Mouse (Mus musculus) urinary bladder, postnatal 14 days (tissue): ENCODE measurements around the gene G0s2.
A peak's percentile ranks its signal among the peaks of the same experiment; 100 is the strongest.
"Not testable (repeated sequence)": the region's sequence is repeated elsewhere in the genome, so short reads cannot be mapped to it uniquely, and the experiment has no call there.

Experiments
- DNase-seq: peaks from one replicate; pipeline ENCODE4 v3.0.0; 2021; ENCODE audit warnings: low spot score

G0s2 gene

DNA sequence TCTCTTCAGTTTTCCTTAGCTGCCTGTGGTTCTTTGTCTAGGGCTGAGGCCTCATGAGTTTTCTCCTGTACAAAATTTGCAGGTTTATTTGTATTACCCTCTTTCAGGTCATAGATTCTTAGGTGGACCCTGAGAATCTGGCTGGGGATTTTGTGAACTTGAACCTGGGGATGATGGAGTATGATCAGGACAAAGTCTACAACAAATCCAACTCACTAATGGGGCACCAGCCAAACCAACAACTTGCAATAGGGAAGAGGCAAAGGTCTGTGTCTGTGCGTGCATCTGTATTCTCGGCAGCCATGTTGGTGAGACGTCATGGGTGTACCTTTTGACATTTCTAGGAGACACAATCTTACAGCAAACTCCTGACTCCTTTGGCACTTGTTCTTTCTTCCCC is 16.1 kb upstream of the G0s2 start:
- DNase-seq = no peak

DNA sequence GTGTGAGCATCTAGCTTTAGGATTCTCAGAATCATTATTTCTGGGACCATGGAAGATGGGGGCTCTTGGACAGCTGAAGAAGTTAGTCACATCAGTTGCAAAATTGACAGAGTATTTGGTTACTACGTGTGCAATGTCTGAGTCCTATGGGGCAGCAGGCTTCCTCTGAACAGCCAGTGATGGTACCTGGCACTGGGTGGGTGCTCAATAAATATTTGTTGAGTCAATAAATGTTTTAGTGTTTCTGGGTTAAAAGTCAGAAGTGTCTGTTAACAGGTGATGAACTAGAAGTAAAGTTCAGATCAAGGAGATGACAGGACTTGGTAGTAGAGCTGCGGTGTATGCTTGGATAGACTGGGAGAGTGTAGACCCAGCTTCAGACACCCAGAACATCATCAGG is 14.6 kb upstream of the G0s2 start:
- no peak for DNase-seq

DNA sequence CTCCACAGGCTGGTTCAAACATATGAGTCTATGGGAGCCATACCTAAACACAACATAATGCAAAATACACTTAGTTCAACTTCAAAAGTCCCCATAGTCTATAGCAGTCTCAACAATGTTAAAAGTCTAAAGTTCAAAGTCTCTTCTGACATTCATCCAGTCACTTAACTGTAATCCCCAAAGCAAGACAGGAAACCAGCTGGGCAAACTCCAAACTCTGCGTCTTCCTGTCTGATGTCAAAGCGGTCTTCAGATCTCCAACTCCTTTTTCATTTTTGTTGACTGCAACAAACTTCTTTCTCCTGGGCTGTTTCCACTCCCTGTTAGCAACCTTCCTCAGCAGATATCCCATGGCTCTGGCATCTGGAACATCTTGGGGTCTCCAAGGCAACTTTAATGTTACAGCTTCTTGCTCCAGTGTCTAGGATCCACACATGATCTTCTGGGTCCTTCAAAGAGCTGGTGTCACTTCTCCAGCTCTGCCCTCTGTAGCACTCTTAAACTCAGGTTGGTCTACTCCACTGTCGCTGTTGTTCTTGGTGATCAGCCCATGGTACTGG is 12.8 kb upstream of the G0s2 start:
- DNase-seq = not testable (repeated sequence)

DNA sequence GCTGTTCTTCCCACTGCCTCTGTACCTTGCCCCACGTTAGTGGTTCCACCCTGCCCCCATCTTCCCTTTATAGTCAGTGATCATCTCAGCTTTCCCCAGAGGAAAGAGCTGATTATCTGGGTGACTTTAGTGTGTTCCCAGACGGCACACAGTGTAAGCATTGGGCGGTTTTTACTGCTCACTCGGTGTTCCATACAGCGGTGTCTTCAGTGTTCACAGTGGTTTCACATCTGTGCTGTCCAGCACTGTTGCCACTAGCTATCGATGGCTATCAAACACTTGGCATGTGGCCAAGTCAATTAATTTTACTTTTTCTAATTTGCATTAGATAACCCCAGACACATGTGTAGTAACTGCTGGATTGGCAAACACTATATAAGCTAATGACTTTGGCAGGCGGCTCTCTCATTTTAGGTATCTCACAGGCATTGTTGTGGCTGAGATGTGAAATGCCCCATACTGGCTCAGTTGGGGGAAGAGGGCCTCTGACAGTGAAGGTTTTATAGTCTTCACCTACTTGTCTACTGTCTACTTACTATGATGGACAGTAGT is 11.3 kb upstream of the G0s2 start:
- DNase-seq = no peak

DNA sequence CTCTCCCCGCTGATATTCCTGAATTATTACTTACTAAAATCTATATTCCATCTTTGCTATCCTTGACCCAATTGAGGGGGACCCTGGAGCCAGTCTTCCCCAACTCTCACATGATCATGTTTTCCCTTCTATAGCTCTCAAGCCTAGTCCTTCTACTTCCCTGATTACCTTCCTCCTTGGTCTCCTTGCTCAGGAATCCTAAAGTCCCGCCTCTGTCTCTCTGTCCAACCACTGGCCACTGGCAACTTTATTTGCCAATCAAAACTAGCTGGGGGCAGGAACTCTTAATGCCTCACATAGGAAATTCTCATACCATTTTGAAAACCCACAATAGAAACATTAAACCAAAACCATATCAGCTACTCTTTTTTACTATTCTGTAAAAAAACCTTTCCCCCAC is 8.3 kb upstream of the G0s2 start:
- DNase-seq = no peak

DNA sequence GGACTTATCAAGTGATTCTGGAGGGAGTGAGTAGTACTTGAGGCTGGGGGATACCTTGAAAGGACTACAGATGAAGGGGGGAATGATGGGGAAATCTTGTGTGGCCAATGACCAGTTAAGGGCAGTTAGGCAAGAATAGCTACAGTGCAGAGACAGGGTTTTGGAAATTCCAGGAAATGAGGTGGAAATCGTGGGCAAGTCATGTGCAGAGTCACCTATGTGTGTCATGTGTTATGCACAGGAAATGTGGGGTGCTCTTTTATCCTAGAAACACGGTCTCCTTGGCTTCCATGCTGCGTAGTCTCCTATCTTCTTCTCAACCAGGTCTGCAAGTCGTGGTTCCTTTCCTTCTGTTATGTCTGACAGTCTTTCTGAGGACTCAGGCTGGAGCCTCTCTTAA is 6.5 kb upstream of the G0s2 start:
- DNase-seq = no peak

DNA sequence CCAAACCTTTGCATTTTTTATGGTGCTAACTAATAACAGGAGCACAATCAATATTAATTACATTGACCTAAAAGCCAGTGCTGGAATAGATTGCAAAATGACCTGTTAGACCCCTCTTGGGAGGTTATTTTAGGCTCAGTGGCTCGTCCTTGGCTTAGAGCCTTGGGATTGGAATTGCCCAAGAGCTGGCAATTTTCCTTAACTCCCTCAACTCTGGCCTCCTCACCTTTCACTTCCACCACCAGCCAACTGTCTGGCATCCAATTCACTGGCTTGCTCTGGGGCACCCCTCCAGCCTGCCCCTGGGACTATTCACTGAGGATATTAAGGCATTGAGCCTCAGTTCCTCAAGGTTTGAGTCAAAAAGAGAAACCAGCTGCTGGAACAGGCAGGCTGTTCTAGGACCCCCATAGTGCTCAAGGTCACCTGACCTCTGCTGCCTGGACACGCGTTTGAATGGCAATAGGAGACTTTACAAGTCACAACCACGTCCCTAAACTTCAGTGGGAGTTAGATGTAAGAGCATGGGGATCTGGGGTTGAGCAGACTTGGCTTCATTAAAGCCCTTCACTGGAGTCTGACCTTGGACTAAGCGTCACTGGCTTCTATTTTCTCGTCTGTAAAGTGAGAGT is 5.5 kb upstream of the G0s2 start:
- no peak for DNase-seq

DNA sequence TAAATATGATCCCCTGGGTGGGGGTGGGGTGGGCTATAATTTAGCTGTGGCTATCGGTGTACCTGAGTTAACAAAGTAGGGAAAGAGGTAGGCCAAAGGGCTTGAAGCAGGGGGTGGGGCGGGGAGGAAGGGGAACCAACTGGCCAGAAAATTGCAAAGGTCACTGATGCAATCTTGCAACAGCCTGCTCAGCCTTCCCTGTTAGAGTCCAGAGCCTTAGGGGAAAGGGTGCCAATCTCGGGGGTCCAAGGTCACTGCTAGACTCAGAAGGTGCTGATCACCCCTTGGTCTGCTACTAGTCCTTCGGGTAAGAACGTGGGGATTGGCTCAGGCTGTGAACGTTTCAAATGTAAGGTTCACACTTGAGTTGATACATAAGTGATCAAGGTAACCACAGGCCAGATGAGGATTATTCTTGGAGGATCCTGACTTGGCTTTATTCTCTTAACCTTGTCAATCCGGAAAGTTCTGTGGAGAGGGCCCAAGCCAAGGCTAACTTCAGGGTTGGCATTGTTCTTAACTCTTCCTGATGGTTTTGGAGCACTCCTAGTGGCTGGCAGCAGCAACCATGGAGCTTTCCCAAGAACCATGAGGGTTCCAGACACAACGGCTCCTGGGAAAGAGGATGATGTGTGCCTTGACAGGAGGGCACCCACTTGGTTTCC is 1.5 kb upstream of the G0s2 start:
- no peak for DNase-seq

DNA sequence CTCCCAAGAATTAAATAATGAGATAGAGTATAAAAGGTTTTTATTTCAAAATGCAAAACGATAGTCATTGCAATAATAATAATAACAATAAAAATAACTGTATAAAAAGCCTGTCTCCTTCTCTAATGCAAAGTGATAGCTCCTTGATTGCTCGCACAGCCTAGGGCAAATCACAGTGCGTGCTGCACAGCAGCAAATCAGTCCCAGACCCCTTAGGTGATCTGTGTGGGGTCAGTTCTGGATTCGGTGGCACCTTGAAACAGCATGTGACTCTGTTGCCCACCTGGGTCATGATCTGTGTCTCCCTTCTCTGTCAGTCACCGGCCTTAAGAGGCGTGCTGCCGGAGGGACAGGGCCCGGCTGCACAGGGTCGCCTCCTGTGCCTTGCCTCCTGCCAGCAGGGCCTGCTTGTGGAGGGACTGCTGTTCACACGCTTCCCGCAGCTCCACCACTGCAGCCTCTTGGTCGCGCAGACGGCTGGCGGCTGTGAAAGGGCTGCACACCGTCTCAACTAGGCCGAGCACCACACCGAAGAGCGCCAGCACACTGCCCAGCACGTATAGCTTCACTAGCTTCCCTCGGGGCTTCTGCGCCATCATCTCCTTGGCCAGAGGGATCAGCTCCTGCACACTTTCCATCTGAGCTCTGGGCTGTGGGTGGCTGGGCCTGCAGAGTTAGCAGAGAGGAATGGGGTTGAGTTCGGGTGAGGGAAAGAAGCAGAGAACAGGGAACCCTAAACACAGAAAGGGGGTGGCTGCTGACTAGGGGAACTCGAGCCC is 691 bp downstream of the G0s2 start:
- DNase-seq = no peak

DNA sequence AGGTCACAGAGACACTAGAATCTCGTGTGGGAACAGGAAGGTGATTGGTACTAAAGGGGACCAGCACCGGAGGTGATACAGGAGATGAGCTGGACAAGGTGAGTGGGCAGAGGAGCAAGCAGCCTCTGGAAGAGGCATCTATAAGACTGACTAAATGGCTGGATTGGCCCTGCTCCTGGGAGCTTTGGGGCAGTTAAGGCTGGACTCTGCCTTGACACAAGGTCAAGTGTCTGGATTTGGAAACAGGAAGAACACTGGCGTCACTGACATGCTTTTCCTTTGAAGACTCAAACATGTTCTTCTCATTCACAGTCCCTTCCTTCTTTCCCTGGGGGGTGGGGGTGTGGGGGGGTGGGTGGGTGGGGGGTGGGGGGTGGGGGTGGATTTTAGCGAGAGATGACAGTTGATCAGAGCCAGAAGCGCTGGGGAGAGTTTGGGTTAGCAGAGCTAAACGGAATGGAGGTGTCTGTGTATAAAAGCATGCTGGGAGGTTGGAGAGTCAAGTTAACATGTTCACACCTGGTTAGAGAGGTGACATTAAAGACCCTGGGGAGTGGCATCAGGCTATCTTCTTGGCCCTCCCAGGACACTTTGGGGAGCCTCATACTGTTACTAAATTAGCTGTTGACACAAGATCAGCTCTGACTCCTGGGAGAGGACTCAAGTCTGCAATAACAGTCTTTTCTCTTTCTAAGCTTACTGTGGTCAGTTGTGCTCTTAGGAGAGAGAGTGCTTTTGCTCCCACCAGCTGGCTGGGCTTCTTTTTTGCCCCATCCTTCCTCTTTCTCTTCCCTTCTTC is 1.9 kb downstream of the G0s2 start:
- DNase-seq = no peak

DNA sequence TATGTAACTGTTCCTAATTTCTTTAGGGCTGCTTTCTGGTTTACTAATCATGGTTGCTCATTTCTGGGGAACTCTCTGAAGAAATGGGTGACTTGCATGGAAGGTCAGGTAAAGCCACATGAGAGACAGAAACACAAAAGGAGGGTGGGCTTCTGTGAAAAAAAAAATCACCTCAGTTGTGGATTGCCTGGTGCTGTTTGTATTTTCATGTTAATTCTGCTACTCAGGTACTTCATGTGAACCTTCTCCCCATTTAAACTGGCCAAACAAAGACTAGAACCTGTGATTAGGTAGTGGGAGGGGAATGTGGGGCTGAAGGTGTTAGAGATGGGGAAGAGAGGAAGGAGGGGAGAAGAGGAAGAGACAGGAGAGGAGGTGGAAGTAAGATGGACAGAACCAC is 7.3 kb downstream of the G0s2 start:
- no peak for DNase-seq

DNA sequence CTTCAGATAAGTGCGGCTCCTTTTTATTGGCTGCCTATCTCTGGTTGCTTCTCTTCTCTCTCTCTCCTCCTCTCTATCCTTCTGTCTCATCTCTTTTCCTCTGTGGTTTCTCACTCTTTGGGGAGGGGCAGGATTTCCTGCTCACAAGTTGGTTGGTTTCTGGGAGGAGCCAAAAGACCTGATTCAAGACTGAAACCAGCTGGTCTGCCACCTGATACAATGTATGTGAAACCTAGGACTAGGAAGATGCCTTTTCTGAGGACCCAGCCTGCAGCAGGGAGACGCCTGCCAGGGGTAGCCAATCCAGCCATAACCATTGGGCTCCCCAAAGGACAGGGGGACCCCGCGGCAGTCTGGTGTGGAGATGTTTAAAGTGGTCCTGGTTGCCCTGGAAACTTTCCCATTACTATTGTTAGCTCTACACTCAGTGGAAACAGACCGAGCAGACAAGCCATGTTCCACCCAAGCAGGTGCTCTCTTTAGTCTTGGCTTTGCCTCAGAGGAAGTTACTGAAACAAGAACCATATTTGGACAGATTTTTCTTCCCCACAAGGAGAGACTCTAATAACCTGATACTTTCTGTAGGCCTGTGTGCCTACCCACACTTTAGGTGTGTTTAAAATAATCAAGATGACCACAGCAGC is 8.9 kb downstream of the G0s2 start, which contains the start of gene Hsd11b1:
Hsd11b1 (minus strand) TSS at position 121 of the 644 bp plus-strand sequence.
- no peak for DNase-seq

DNA sequence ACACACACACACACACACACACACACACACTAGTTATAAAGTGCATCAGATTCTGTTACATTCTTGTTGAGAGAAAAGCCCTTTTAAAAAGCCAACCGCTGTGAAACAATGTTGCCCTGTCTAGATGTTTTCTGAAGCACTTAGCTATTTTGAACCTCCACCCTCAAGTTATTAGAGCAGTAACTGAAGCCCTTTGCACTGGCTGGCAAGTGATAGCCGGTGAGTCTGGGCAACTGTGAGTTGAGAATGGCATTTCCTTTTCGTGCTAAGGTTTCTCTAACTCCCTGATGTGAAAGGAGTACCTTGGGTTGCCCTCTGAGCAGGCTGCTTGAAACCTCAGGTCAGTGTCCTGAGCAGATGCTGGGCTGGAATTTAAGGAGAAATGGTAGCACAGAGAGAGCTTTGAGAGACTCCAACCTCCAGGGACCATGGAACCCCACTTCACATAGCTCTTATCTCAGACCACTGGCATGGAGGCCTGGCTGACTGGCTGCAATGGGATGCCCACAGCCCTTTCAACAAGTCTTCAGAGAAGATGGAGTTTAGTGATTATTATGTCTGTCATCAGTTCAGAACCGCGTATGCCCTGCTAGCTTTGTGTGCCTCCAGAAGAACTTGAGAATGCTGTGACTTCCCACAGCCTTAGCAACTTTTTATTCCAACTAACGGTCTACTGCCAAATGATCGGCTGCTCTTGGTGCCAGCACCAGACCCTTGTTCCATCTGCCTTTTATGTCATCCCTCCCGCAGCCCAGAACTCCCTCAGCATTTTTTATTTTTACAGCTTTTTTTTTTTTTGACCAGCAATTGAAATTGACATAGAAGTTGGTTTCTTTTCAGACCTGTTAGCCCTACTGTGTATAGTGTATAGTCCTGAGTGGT is 9.8 kb downstream of the G0s2 start:
- DNase-seq = no peak

DNA sequence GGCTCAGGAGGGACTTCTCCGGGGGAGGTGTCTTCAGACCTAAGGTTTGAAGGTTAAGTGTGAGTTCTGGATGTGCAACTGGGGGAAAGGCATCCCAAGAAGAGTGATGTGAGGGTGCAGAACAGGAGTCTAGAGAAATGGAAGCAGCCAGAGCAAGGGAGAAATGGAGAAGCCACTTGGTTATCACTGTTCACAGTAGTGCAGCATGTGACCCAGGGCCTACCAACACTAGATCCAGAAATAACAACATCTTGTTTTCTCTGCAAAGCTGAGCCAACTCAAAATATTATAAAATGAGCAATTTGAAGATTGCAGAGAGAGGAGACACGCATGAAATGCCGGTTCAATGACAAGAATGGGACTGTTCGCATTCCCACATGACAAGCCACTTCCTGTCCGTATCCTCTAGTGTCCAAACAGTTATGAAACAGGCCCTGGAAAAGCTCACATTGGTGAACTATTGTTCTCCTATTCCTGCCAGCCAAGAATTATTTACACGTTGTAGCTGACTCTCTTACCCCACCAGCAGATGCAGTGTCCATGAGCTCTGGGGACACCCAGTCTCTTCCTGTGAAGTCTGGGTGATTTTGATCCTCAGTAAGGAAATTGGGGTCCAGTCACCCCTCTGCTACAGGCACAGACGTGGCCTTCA is 11.0 kb downstream of the G0s2 start:
- no peak for DNase-seq

DNA sequence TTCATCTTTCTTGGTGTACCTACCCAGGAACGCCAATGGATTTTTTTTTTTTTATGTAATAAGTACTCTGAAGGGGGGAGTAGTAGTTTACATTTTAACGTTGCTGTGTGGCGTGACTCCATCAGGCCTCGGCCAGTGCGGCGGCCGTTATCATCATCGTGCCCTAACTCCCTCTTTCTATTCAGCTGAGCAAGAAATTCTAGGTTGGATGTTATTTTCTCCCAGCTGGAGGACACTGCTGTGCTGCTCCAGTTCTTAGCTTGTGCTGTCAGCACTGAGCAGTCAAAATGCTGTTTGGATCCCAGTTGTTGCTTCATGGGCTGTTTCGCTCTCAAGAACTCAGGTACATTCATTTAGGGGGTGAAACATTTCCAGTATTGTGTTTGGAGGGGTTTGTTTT is 13.5 kb downstream of the G0s2 start:
- no peak for DNase-seq

DNA sequence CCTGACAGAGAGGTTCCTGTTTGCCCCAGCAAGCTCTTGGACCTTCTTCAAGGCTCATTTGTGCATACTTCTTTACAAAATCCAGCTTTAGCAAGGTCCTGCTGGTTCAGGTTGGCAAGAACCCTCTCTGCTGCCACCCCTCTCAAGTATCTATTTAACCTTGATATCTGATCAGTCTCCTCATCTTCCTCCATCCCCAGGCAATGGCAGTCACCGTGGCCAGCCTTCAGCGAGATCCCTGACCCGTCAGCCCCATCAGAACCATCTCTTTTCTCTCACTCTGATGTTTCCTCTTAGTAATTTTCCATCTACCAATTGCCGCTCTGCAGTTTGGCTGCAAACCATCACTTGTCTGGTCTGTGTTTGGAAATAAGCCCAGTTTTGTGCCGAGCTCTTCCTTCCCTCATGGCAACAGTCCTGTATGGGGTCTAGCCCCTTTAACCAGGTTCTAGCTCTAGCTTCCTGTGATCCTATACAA is 16.4 kb downstream of the G0s2 start:
- DNase-seq = no peak

DNA sequence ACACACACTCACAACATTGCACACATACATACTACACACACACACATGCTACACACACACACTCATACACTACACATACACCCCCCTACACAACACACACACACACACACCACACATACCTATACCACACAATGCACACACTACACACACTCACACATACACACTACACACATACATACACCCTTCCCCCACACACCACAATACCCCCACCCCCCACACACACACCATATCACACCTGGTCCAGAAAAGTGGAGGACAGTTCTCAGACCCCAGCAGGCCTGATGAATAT is 16.8 kb downstream of the G0s2 start:
- DNase-seq = no peak

DNA sequence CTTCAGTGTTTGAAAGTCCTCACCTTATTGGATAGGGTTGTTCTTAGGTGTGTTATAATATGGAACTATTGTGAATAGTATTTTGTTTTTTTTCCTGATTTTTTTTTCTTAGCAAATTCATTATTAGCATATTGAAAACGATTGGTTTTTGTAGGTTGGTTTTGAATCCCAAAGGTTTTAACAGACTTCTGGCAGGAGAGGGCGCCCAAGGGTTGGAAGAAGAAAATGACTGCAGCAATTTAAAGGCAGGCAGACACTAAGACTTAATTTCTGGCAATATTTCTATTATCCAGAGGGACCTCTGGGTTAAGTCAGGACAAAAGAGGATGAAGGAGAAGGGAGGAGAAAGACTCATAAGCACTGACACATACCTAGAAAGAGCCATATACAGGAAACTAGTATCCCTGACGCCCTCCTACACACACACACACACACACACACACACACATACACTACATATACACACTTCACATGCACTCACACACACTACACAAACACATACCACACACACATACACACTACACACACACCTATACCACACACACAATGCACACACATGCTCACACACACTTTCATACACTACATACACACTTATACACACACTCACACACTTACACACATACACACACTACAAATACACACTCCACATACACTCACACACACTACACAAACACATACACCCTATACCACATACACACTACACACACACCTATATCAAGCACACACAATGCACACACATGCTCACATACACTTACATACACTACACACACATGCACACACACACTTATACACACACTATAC is 17.3 kb downstream of the G0s2 start:
- DNase-seq = peak; percentile 82

DNA sequence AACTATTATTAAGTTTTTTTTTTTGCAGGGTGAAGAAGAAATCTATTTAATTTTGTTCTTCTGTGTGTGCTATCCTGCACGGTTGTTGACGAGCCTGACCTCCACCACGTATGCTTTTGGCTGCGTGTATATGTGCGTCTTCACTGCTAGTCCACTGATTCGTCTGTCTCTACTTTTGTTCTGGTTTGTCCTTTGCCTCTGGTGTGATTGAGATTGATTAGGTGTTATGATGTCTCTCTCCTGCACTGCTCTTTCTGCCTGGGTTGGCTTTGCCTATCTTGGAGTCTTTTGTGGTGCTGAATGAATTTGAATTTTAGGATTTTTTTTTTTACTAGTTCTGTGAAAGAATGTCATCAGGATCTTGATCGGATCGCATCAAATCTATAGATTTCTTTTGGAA is 18.0 kb downstream of the G0s2 start:
- DNase-seq = no peak
